8 mouse cellular contexts compared by ENCODE assay signal in the genomic region with DNA sequence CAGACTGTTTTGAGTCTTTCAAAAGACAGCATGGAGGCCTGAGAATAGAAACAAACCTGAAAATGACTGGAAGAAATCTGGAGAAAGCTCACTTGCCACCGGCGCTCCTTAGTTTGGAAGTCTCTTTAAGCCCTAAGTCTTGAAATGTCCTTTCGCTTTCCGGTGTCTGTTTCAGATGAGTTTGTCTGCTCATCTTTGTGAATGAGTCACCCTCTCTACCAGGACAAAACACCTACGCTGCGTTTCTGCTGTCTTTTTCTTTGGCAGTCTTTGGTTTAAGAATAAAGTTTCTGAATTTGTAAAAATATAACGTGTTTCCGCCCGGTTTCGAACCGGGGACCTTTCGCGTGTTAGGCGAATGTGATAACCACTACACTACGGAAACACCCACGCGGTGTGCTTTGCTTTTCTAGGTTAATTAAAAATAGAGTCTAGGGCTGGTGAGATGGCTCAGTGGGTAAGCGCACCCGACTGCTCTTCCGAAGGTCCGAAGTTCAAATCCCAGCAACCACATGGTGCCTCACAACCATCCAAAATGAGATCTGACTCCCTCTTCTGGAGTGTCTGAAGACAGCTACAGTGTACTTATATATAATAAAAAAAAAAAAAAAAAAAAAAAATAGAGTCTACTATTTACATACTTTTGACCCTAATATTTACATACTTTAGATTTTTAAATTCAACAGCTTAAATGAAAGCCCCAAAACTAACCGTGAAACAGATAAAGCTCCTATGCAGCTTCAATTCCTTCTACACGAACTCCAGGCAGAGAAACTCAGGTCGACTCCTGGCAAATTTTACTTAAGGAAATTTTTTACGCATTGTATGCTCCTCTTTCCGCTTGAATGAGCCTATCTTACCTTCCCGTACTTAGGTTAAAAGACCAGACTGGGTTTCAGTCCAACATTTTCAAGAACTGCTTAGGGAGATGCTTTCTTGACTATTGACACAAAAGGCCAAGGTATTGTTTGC. TPM values are rescaled to one million over a fixed set of nuclear protein-coding genes. Genes with fewer than 3 reads are reported as not detected.
A peak's percentile ranks its signal among the peaks of the same experiment; 100 is the strongest.
DNase-seq lines count a peak whose midpoint lies in the region; ATAC-seq and TF ChIP-seq lines count a peak whose summit lies in the region.

No protein-coding gene starts in this region.

- H3K9ac ChIP-seq in intestine, postnatal 0 days (ENCODE audit: low read depth, low read length): no peak overlapping the region

- peak; percentile 29 for TF ChIP-seq CTCF in intestine, postnatal 0 days (IDR thresholded peaks at IDR 0.05; ENCODE audit: low read depth)

- H3K4me2 ChIP-seq in intestine, postnatal 0 days (replicated peaks; ENCODE audit: low read depth): peak overlapping the region; percentile 35

- H3K4me1 ChIP-seq in intestine, postnatal 0 days (replicated peaks; ENCODE audit: control insufficient read depth, insufficient read depth, low read length): 0 out of 2 replicates have a peak, but pooled peaks cover 3% of the 10 kb centered on the region

- intact Hi-C loops in gastrocnemius, postnatal 36 days (cut with DNase I): no loop called here
- intact Hi-C loops in left cerebral cortex, postnatal 4 days (cut with DNase I): no loop called here

- H3K27ac ChIP-seq in intestine, postnatal 0 days (ENCODE audit: low read depth, low read length): no peak overlapping the region

- H3K4me3 ChIP-seq in intestine, postnatal 0 days (ENCODE audit: low read depth, low read length): peak overlapping the region; percentile 26

- H3K36me3 ChIP-seq in intestine, postnatal 0 days (ENCODE audit: control insufficient read depth, insufficient read depth): no peaks in the 10 kb centered on the region
- H3K36me3 ChIP-seq in splenic B cell, adult 2 months (ENCODE audit: control insufficient read depth, insufficient read depth, low read length, poor library complexity, severe bottlenecking): no peaks in the 10 kb centered on the region

- 14% methylated on average over 27 of the region's 27 CpGs for WGBS in intestine, postnatal 0 days

- ATAC-seq in common myeloid progenitor, adult 5-6 weeks (replicated peaks; ENCODE audit: low read depth, poor library complexity, severe bottlenecking): peak; percentile 63
- peak; percentile 84 for ATAC-seq in intestine, postnatal 0 days

- no peaks in the 10 kb centered on the region for H3K9me3 ChIP-seq in intestine, postnatal 0 days (ENCODE audit: control insufficient read depth)

- H3K27me3 ChIP-seq in intestine, postnatal 0 days (replicated peaks; ENCODE audit: control insufficient read depth, insufficient read depth, low read length): peaks cover 44% of the 10 kb centered on the region
- H3K27me3 ChIP-seq in splenic B cell, adult 2 months (ENCODE audit: control insufficient read depth, insufficient read depth, low read length, poor library complexity, severe bottlenecking): no peaks in the 10 kb centered on the region

- DNase-seq in urinary bladder, postnatal 14 days (ENCODE audit: low spot score): peak; percentile 63
- no peak for DNase-seq in urinary bladder, adult 2 months (ENCODE audit: low spot score)
- DNase-seq in gastrocnemius, postnatal 36 days: peak; percentile 46
- DNase-seq in left cerebral cortex, postnatal 4 days: peak; percentile 63
- DNase-seq in mesoderm, embryonic 11.5 days (ENCODE audit: low read depth, low spot score): peak; percentile 92
- DNase-seq in splenic B cell, adult 2 months (ENCODE audit: low read depth, low spot score): peak; percentile 95

RNA-seq across cellular contexts. Expression of gene Prss16, which starts 6.2 kb away (rescaled TPM):
- polyA plus RNA-seq in urinary bladder, adult 2 months (2012; rRNA removed): 0.52 and 0.73 TPM in 2 replicates
- 0.73 and 5.5 TPM in 2 replicates for total RNA-seq in common myeloid progenitor, adult 5-6 weeks (2017)
- total RNA-seq in gastrocnemius, postnatal 36 days (2021): 1 to 10 TPM in 1 of 2 experiments, not detected in 1; 5.4 TPM
- 4.0 and 4.1 TPM in 2 replicates for polyA plus RNA-seq in intestine, postnatal 0 days (2015; fragmentation: Nextera tagmentation; extraction: Ambion mirVana)
- not detected for total RNA-seq in left cerebral cortex, postnatal 4 days (2021)

RNA-seq across cellular contexts. Expression of gene Hist1h2ah, which starts 19.6 kb away (rescaled TPM):
- polyA plus RNA-seq in urinary bladder, adult 2 months (2012; rRNA removed): 0.46 TPM in 1 of 2 replicates, not detected in the other
- total RNA-seq in common myeloid progenitor, adult 5-6 weeks (2017): 208 and 989 TPM in 2 replicates
- total RNA-seq in gastrocnemius, postnatal 36 days (2021): 10 to 100 TPM; 12.2 to 13.3 TPM
- 3.4 and 5.3 TPM in 2 replicates for polyA plus RNA-seq in intestine, postnatal 0 days (2015; fragmentation: Nextera tagmentation; extraction: Ambion mirVana)
- 100 to 1,000 TPM; 126 to 134 TPM for total RNA-seq in left cerebral cortex, postnatal 4 days (2021)

RNA-seq across cellular contexts. Expression of gene Hist1h2bk, which starts 19.9 kb away (rescaled TPM):
- polyA plus RNA-seq in urinary bladder, adult 2 months (2012; rRNA removed): 0.18 and 0.74 TPM in 2 replicates
- total RNA-seq in common myeloid progenitor, adult 5-6 weeks (2017): 1,449 and 1,731 TPM in 2 replicates
- total RNA-seq in gastrocnemius, postnatal 36 days (2021): 10 to 100 TPM; 10.8 to 26.5 TPM
- 0.90 and 1.8 TPM in 2 replicates for polyA plus RNA-seq in intestine, postnatal 0 days (2015; fragmentation: Nextera tagmentation; extraction: Ambion mirVana)
- 100 to 1,000 TPM in 1 of 2 experiments, 10 to 100 TPM in 1; 95.1 to 120 TPM for total RNA-seq in left cerebral cortex, postnatal 4 days (2021)

RNA-seq across cellular contexts. Expression of gene Hist1h4i, which starts 25.4 kb away (rescaled TPM):
- 3.2 and 4.3 TPM in 2 replicates for polyA plus RNA-seq in urinary bladder, adult 2 months (2012; rRNA removed)
- total RNA-seq in common myeloid progenitor, adult 5-6 weeks (2017): 106 and 144 TPM in 2 replicates
- 10 to 100 TPM; 28.7 to 30.9 TPM for total RNA-seq in gastrocnemius, postnatal 36 days (2021)
- polyA plus RNA-seq in intestine, postnatal 0 days (2015; fragmentation: Nextera tagmentation; extraction: Ambion mirVana): 9.4 and 9.9 TPM in 2 replicates
- 10 to 100 TPM; 89.3 to 89.6 TPM for total RNA-seq in left cerebral cortex, postnatal 4 days (2021)

RNA-seq across cellular contexts. Expression of gene Hist1h2ag, which starts 27.0 kb away (rescaled TPM):
- polyA plus RNA-seq in urinary bladder, adult 2 months (2012; rRNA removed): 0.50 and 0.56 TPM in 2 replicates
- 689 and 693 TPM in 2 replicates for total RNA-seq in common myeloid progenitor, adult 5-6 weeks (2017)
- total RNA-seq in gastrocnemius, postnatal 36 days (2021): 10 to 100 TPM in 1 of 2 experiments, 1 to 10 TPM in 1; 8.7 to 11.6 TPM
- polyA plus RNA-seq in intestine, postnatal 0 days (2015; fragmentation: Nextera tagmentation; extraction: Ambion mirVana): 12.9 and 16.0 TPM in 2 replicates
- total RNA-seq in left cerebral cortex, postnatal 4 days (2021): 10 to 100 TPM; 59.9 to 64.0 TPM

Comparison
In these comparisons a context has a peak if more than half of its experiments do, and no peak if none do; other contexts are left out.
1. RNA of gene Hist1h2ah, which starts 19.6 kb away (total RNA-seq): 208 to 989 TPM in common myeloid progenitor, adult 5-6 weeks and 126 to 134 TPM in left cerebral cortex, postnatal 4 days; 12.2 to 13.3 TPM in gastrocnemius, postnatal 36 days; every median in the first group is over 4 times any median in the second.
2. RNA of gene Hist1h2bk, which starts 19.9 kb away (total RNA-seq): 1,449 to 1,731 TPM in common myeloid progenitor, adult 5-6 weeks; 95.1 to 120 TPM in left cerebral cortex, postnatal 4 days and 10.8 to 26.5 TPM in gastrocnemius, postnatal 36 days; every median in the first group is over 10 times any median in the second.